Mouse (Mus musculus) naive thymus-derived CD4-positive, alpha-beta T cell, adult 2 months (primary cell): ENCODE data around the gene 2610507B11Rik.

Experiments used
- DNase-seq: peaks from one replicate; pipeline ENCODE4 v3.0.0-alpha.2; 2011; ENCODE audit warnings: low read depth

Gene 2610507B11Rik

GRCm38 (mm10) chr11:78289146-78289763 lies 27.7 kb downstream of the 2610507B11Rik start:
- no peak for DNase-seq

DNA sequence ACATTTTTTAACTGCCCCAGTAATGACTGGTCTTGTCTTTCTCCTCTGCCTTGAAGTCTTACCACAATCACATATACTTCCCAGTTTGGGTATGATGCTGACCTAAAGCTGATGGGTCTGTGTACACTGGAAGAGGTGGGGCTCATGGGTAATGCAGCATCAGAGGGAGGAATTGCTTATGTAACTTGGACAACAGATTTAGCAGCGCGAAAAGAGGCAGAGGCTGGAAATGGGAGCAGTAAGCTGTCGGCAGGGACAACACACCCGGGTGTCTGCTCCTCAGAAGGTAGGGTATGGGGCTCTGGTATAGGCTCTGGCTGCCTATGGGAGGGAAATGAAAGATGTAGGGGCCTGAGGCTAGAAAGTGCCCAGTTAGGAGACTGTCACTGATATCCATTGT lies 29.1 kb downstream of the 2610507B11Rik start, which contains the start of gene BC030499:
BC030499 (plus strand) TSS at position 188 of the 400 bp plus-strand sequence.
- no peak for DNase-seq

DNA sequence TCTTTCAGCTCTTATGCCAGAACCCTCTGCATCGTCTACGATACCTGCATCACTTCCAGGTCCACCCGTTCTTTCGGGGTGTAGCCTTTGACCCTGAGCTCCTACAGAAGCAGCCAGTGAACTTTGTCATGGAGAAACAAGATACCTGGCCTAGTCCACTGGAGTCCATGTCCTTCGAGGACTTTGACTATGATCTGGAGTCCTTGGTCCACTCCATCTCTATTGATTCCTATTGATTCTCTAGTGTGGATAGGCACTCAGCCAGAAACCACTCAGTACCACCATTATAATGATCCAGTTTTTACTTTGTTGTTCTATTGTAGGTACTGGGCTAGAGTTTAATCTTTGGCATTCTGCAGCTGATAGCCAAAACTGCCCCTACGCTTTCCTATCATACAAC lies 33.0 kb downstream of the 2610507B11Rik start:
- no peak for DNase-seq

DNA sequence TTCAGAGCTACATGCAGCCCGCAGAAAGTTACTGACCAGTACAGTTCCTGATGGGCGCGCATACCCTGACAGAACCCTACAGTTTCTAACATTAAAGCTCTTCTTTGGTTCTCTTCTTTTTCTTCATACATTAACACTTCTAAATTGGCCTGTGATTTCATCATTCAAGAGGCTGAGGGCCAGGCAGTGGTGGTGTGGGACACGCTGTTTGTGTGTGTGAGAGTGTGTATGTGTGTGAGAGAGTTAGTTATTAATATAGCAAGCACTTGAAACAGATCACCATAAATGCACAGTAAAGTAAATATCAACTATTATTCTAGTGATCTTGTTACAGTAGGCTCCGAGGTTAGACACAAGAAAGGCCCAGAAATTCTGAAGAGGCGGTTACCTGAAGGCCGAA lies 39.4 kb downstream of the 2610507B11Rik start:
- no peak for DNase-seq

GRCm38 (mm10) chr11:78301357-78302084 lies 40.0 kb downstream of the 2610507B11Rik start, which contains the start of gene Spag5:
Spag5 (plus strand) TSS chr11:78301529.
- peak; percentile 93 for DNase-seq

DNA sequence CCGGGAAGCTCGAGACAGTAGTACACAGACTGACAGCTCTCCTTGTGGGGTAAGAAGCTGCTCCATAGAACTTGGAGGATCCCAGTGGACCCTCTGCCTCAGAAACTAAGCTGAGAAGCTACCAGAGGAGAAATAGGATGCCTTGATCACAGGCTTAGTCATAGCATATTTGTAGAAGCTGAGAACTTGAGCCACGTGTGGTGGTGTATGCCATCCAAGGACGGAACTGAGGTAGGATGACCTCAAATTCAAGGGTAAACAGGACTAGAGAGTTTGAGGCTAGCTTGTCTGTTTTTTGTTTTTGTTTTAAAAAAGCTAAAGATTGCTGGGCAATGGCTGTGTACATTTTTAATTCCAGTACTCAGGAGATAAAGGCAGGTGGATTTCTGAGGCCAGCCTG lies 43.7 kb downstream of the 2610507B11Rik start:
- DNase-seq, result no peak

DNA sequence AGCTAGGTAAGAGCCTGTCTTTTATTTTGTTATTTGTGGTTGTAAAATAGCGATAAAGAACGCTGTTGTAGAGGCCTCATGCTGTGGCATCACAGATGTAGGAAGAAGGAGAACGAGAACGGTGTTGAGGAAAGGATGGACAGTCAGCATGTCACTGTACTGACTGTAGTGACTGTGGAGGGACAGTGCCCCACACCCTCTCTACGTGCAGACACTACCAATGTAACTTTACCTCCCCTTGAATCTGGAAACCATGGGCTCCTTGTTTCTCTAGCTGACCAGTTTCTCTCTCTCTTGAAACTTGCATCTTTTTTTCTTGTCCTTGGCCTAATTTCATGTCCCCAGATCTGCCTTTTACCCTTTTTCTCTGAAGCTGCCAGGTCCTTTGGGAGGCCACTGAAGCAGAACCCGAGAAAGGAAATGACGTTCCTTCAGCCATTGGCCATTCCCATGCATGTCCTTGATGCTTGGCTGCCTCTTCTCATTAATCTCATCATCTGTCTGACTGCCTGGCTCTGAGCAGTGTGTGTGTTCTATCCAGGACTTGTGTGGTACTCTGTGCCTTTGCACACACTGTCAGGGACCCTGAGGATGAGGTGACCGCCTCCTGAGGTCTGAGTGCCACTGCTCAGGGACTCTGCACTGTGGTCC lies 49.4 kb downstream of the 2610507B11Rik start:
- DNase-seq, result no peak

- no peak for DNase-seq
These were observed 52.1 kb downstream of the 2610507B11Rik start for GRCm38 (mm10) chr11:78313662-78314061.

- no peak for DNase-seq
These were observed 56.9 kb downstream of the 2610507B11Rik start for GRCm38 (mm10) chr11:78318411-78318810.

- DNase-seq, result no peak
These were observed 60.7 kb downstream of the 2610507B11Rik start for GRCm38 (mm10) chr11:78322076-78322831.

- DNase-seq, result peak; percentile 87
These were observed 61.3 kb downstream of the 2610507B11Rik start, which contains the start of gene Aldoc for GRCm38 (mm10) chr11:78322860-78323259. Aldoc (plus strand) TSS chr11:78322968.

DNA sequence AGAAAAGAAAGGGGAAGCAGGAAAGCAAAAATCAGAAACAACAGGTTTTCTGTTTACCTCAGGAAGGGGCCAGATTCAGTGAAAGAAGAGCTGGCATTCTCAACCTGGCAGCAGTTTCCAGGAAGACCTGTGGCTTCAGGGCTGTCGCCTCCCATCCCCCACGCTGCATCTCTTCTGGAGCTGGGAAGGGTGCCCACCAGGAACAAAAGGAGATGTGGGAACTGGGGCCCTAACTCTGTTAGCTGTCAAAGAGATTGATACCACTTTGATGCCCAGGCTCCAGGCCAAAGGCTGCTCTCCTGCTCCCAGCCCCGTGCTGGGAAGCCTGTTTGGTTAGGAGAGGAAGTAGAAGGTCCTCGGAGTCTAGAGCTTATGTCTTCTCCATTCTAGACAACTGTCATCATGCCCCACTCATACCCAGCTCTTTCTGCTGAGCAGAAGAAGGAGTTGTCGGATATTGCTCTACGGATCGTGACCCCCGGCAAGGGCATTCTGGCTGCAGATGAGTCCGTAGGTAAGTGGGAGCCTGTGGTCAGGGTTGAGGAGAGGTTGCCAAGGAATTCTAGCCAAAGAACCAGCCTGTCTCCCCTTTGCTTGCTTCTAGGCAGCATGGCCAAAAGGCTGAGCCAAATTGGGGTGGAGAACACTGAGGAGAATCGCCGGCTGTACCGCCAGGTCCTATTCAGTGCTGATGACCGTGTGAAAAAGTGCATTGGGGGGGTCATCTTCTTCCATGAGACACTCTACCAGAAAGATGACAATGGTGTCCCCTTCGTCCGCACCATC lies 62.6 kb downstream of the 2610507B11Rik start:
- DNase-seq, result no peak

- DNase-seq, result no peak
These were observed 63.4 kb downstream of the 2610507B11Rik start for GRCm38 (mm10) chr11:78324965-78325364.

- no peak for DNase-seq
These were observed 65.7 kb downstream of the 2610507B11Rik start for GRCm38 (mm10) chr11:78327215-78327614.

GRCm38 (mm10) chr11:78327634-78328511 lies 66.3 kb downstream of the 2610507B11Rik start, which contains the start of gene Pigs:
Pigs (plus strand) TSS chr11:78328415.
- peak; percentile 95 for DNase-seq

GRCm38 (mm10) chr11:78328512-78329056 lies 67.0 kb downstream of the 2610507B11Rik start:
- DNase-seq, result no peak

DNA sequence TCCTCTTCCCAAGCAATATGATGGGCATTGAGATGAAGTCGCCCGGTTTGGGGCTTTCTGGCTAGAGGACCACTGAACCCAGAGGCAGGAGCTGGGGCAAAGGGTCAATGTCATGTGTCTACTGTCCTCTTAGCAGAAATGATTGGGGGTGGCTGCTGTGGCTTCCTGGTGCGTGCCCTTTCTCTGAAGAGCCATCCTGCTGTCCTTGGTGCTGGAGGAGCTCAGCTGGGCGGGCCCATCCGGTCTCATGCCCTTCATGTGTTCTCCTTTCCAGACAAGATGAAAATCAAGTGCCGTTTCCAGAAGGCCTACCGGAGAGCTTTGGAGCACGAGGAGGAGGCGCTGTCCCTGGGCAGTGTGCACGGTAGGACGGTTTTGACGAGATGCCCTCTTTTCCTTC lies 71.1 kb downstream of the 2610507B11Rik start:
- DNase-seq, result no peak

DNA sequence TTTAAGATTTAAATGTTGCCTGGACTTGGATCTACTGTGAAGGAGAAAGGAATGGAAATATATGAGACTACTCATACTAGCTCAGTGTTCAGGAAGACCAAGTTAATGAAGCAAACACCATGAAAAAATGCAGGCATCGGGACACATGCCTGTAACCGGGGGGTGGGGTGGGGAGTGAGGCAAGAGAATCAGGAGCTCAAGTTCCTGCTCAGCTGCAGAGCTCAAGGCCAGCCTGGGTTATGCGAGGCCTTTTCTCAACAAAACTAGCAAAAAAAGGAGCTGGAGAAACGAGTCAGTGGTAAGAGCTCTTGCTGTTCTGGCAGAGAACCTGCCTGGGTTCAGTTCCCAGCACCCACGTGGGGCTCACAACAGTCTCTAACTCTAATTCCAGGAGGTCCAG lies 72.4 kb downstream of the 2610507B11Rik start:
- no peak for DNase-seq

DNA sequence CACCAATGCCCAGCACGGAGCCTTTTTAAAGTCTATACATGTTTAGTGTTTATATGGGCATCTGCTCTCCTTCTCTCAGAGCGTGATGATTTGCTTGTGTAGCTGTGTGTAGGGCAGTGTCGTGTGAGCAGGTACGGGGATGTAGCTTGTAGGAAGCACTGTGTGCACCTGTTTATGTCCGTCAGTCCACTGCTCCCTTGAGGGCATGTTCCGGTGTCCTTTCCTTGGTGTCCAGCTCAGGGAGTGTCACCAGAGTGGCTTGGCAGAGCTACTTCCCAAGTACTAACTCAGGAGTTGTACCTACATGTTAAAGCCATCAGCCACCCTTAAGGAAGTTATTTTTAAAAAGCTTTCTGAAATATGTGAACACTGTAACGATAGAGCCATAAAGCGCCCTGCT lies 75.5 kb downstream of the 2610507B11Rik start:
- no peak for DNase-seq
